Mouse (Mus musculus) cerebellum, adult 2 months (tissue): ENCODE measurements at regions not wholly inside any gene's neighbourhood (a gene's known extent, or its start where the extent isn't known, plus 50 kb on each side); places are given as distances from the start of the nearest gene placed in this dataset.

Experiments
- DNase-seq, 2 experiments: peaks; one replicate each; pipeline ENCODE4 v3.0.0; 2021
- H3K27ac ChIP-seq: fragments of 200-500 bp; 2 replicates; pipeline ENCODE4 v1.5.1; 2012; ENCODE audit warnings: low read length, control low read depth, inconsistent platforms; ENCODE audit not compliant: insufficient read depth
- H3K27me3 ChIP-seq: fragments of 200-500 bp; 2 replicates; pipeline ENCODE4 v1.6.1; 2012; ENCODE audit warnings: inconsistent platforms, mild to moderate bottlenecking, low read length, moderate library complexity; ENCODE audit not compliant: control insufficient read depth, insufficient read depth
- H3K4me1 ChIP-seq: fragments of 200-500 bp; 2 replicates; pipeline ENCODE4 v1.6.1; 2011; ENCODE audit warnings: low read length; ENCODE audit not compliant: control insufficient read depth, insufficient read depth
- H3K4me3 ChIP-seq: fragments of 200-500 bp; replicated peaks from 2 replicates; pipeline ENCODE3; 2011; ENCODE audit warnings: mild to moderate bottlenecking, low read depth, low read length, control low read depth; ENCODE audit not compliant: insufficient read depth
- CTCF ChIP-seq: fragments of 200-500 bp; IDR thresholded peaks from 2 replicates; pipeline ENCODE4 v1.5.1; 2011; ENCODE audit warnings: low read depth, mild to moderate bottlenecking, control low read depth, low read length, moderate library complexity, borderline replicate concordance; ENCODE audit not compliant: insufficient read depth
- POLR2A ChIP-seq: fragments of 200-500 bp; IDR thresholded peaks from 2 replicates; pipeline ENCODE4 v1.6.1; 2011; ENCODE audit warnings: low read length, control low read depth, borderline replicate concordance; ENCODE audit not compliant: insufficient read depth
- WGBS: fragments of 180-500 bp; shearing (Covaris S2); methylation state at CpG from one replicate; pipeline ENCODE4 v1.1.7; 2018; 5-methylcytosine and 5-hydroxymethylcytosine counted together

- H3K4me3 ChIP-seq = no peak overlapping the region
- 74% methylated on average over 2 of the region's 2 CpGs for WGBS
Measured at GRCm38 (mm10) chr7:145122471-145122870, 85.4 kb downstream of the 1810010D01Rik start.

GRCm38 (mm10) chr7:145118406-145118805 lies 89.5 kb downstream of the 1810010D01Rik start:
- WGBS = 68% methylated on average over 4 of the region's 4 CpGs
- H3K4me1 ChIP-seq = no peaks in the 10 kb centered on the region
- H3K27me3 ChIP-seq = no peaks in the 10 kb centered on the region
- TF ChIP-seq POLR2A (no peak), CTCF (no peak)
- H3K4me3 ChIP-seq = no peak overlapping the region
- no peak overlapping the region for H3K27ac ChIP-seq
- DNase-seq = no peak

More at GRCm38 (mm10) chr7:145122471-145122870, 85.4 kb downstream of the 1810010D01Rik start:
- Histone ChIP-seq H3K27me3 (no peaks in the 10 kb centered on the region), H3K27ac (no peak overlapping the region), H3K4me1 (no peaks in the 10 kb centered on the region)
- TF ChIP-seq CTCF (no peak), POLR2A (no peak)
- no peak for DNase-seq

- no peaks in the 10 kb centered on the region for H3K4me1 ChIP-seq
- H3K4me3 ChIP-seq = no peak overlapping the region
- no peaks in the 10 kb centered on the region for H3K27me3 ChIP-seq
- 85% methylated on average over 2 of the region's 2 CpGs for WGBS
- TF ChIP-seq CTCF (peak; percentile 27; the same call in 1 of the 2 replicates), POLR2A (no peak)
- no peak overlapping the region for H3K27ac ChIP-seq
- DNase-seq = no peak
Measured at GRCm38 (mm10) chr7:145114660-145115059, 93.3 kb downstream of the 1810010D01Rik start.

- WGBS = 75% methylated on average over 2 of the region's 2 CpGs
- no peaks in the 10 kb centered on the region for H3K27me3 ChIP-seq
Measured at GRCm38 (mm10) chr7:145114145-145114544, 93.8 kb downstream of the 1810010D01Rik start.

GRCm38 (mm10) chr7:145112887-145113531 lies 94.9 kb downstream of the 1810010D01Rik start:
- 62% methylated on average over 7 of the region's 7 CpGs for WGBS
- TF ChIP-seq CTCF = no peak
- TF ChIP-seq POLR2A = no peak
- Histone ChIP-seq H3K27ac (no peak overlapping the region), H3K27me3 (no peaks in the 10 kb centered on the region), H3K4me1 (no peaks in the 10 kb centered on the region), H3K4me3 (no peak overlapping the region)
- no peak for DNase-seq

More at GRCm38 (mm10) chr7:145114145-145114544, 93.8 kb downstream of the 1810010D01Rik start:
- TF ChIP-seq CTCF (no peak), POLR2A (no peak)
- Histone ChIP-seq H3K4me3 (no peak overlapping the region), H3K27ac (no peak overlapping the region), H3K4me1 (no peaks in the 10 kb centered on the region)
- no peak for DNase-seq

- H3K27ac ChIP-seq = no peak overlapping the region
- H3K4me3 ChIP-seq = no peak overlapping the region
- DNase-seq = no peak
- H3K27me3 ChIP-seq = no peaks in the 10 kb centered on the region
- H3K4me1 ChIP-seq = 0 out of 2 replicates have a peak, but pooled peaks cover 3% of the 10 kb centered on the region
- TF ChIP-seq POLR2A = no peak
Measured at GRCm38 (mm10) chr7:145112146-145112830, 95.6 kb downstream of the 1810010D01Rik start.

GRCm38 (mm10) chr7:145111252-145112131 lies 96.4 kb downstream of the 1810010D01Rik start:
- H3K27ac ChIP-seq = no peak overlapping the region
- 0 out of 2 replicates have a peak, but pooled peaks cover 9% of the 10 kb centered on the region for H3K4me1 ChIP-seq
- 38% methylated on average over 20 of the region's 20 CpGs for WGBS
- TF ChIP-seq POLR2A (no peak), CTCF (no peak)
- peak; percentile 14 to 22 for DNase-seq
- H3K27me3 ChIP-seq = no peaks in the 10 kb centered on the region
- no peak overlapping the region for H3K4me3 ChIP-seq
